Mouse (Mus musculus): ENCODE results near the gene Msl3l2. TPM values are rescaled to one million over a fixed set of nuclear protein-coding genes. Genes with fewer than 3 reads are reported as not detected.

Msl3l2 gene
- polyA plus RNA-seq (2012; rRNA removed) = 3.3 and 4.4 TPM in 2 replicates

- peak; percentile 66 for DNase-seq (ENCODE audit: low read depth)
These were observed at the start of gene Msl3l2 for GRCm38 (mm10) chr10:56106333-56106995. Gene Msl3l2, plus strand, starts transcription at chr10:56106917.

GRCm38 (mm10) chr10:56058979-56059422 is 47.7 kb upstream of the Msl3l2 start:
- no peak for DNase-seq (ENCODE audit: low read depth)

- DNase-seq (ENCODE audit: low read depth) = no peak
These were observed 45.4 kb upstream of the Msl3l2 start for GRCm38 (mm10) chr10:56061238-56061830.

DNA sequence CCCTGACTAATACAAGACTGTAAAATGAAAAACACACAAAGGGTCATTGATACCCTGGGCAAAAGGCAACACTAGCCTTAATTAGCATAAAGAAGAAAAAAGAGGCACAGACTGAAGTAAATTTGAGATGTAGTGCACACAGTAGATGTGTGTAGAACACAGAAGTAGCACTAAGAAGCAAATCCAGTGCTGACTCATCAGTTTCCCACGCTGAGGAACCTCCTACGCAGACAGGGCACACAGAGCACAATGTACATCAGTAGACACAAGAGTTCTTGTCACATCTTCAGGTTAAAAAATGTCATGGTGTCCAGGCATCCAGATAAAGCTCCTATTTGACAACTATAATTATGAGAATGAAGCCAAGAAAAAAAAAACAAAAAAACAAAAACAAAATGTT is 44.0 kb upstream of the Msl3l2 start:
- DNase-seq (ENCODE audit: low read depth) = no peak

GRCm38 (mm10) chr10:56089714-56090113 is 17.0 kb upstream of the Msl3l2 start:
- DNase-seq (ENCODE audit: low read depth) = no peak

DNA sequence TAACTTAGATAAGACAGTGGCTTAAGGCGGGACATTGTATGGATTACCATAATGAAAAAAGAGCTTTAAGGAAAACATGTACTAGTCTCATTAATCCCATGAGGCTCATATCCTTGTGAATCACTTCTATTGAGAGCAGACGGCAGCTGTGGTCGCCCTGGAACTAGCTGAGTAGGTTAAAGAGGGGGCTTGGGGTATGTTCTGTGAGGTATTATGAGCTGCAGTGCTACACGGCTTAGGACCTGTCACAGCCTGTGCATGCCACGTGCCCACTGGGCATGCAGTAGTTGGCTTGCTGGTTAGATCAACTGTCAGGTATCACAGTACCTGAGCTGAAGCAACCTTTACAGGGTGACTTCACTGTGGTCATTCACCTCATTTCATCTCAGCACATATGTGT is 12.1 kb upstream of the Msl3l2 start:
- no peak for DNase-seq (ENCODE audit: low read depth)

DNA sequence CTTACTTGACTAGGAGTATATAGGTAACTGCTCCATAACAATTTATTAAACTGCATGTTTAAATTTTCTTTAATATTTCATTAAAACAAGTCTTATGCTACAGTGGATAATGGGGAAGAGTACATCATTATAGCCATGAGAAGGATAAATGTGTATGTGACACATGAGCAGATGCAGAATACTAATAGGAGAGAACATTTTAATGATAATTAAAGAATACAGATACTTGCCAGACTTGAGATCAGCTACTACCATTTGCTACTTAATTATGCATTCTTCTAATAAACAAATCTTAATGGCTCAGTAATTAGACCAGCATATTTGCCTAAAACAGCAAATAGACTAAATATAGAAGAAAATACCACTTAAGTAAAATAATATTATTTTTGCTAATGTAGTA is 10.0 kb upstream of the Msl3l2 start:
- DNase-seq (ENCODE audit: low read depth) = no peak

DNA sequence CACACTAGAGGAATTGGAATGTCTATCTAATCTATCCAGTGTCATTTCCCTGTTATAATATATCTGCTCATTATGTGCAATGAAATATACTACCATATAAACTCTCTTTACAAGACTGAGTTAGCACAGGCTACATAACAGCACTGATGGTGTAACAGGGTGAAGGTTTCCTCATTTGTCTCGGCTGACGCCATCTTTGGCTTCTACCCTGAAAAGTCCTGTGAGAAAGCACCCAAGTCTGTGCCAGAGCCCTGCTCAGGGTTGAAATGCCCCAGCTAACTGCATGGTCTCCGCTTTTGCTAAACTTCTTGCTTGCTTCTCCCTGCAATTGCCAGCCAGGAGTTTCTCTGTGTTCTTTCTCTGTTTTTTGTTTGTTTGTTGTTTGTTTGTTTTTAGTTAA is 7.6 kb upstream of the Msl3l2 start:
- DNase-seq (ENCODE audit: low read depth) = no peak

- peak; percentile 86 for DNase-seq (ENCODE audit: low read depth)
These were observed 6.9 kb upstream of the Msl3l2 start for GRCm38 (mm10) chr10:56099641-56100310.

DNA sequence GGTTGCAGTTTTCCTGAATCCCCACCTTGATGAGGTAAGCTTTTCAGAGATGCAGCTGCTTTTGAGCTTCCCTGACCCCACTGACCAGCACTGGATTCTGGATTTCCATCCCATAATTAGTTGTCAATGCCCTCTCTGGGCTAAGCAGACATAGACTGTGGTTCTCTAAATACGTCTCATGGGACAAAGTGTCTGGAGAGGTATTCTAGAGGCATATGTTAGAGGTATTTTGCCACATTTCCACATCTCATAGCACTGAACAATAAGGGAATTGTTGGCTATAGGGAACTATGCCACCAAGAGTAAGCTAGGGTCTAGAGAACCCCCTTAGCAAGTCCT is 248 bp downstream of the Msl3l2 start:
- DNase-seq (ENCODE audit: low read depth) = no peak

- no peak for DNase-seq (ENCODE audit: low read depth)
These were observed 8.4 kb downstream of the Msl3l2 start for GRCm38 (mm10) chr10:56114951-56115635.

GRCm38 (mm10) chr10:56115636-56116180 is 9.0 kb downstream of the Msl3l2 start:
- DNase-seq (ENCODE audit: low read depth) = no peak

- no peak for DNase-seq (ENCODE audit: low read depth)
These were observed 20.3 kb downstream of the Msl3l2 start for GRCm38 (mm10) chr10:56126972-56127371.

DNA sequence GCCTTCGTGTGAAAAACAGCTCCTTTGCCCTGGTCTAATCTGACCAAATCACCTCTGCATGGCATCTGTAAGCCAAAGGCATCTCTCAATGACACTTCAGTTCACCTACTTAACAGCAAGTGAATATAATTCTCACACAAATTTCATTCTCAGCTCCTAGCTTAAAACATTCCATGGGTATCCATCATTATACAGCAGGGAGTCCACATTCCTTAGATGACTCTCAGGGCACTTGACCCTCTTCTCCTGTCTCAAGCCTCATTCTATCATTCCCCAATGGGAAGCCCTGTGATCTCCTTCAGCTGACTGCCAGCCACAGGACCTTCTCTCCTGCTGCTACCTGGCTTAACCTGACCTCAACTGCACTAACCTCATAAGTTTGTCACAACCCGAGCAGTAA is 22.9 kb downstream of the Msl3l2 start:
- DNase-seq (ENCODE audit: low read depth) = no peak

- no peak for DNase-seq (ENCODE audit: low read depth)
These were observed 30.5 kb downstream of the Msl3l2 start for GRCm38 (mm10) chr10:56137191-56137590.

GRCm38 (mm10) chr10:56148920-56149319 is 42.2 kb downstream of the Msl3l2 start:
- DNase-seq (ENCODE audit: low read depth) = no peak

DNA sequence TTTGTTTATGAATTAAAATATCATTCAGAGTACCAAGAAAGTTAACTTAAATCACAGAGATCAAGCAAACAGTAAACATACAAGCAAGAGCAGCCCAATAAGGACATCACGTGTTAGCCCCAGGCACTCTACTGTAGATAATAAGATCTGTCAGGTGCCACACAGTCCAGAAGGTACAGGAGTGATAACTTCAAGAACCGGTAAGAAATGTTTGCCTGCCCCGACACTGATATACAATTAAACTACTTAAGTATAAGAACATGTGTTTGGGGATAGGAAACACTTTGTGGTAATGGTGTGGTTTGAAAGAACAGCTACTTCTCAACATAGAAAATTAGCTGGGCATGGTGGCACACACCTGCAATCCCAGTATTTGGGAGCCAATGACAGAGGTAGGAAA is 50.2 kb downstream of the Msl3l2 start:
- DNase-seq (ENCODE audit: low read depth) = no peak

DNA sequence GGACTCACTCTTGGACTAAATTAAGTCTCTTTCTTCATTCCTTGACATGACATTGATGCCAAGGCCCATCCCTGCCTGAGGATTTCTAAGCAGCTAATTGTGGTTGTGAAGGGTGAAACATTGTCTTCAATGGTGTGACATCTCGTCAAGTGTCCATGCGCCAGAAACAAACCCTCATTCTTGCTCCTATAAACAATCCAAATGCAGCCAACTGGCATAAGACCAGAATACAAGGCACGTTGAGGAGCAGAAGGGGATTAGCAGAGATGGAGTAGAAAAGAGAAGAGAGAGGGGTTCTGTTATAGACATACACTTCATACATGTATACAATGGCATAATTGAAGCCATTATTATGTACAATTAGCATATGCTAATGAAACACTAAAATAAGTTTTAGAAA is 51.5 kb downstream of the Msl3l2 start:
- DNase-seq (ENCODE audit: low read depth) = no peak

DNA sequence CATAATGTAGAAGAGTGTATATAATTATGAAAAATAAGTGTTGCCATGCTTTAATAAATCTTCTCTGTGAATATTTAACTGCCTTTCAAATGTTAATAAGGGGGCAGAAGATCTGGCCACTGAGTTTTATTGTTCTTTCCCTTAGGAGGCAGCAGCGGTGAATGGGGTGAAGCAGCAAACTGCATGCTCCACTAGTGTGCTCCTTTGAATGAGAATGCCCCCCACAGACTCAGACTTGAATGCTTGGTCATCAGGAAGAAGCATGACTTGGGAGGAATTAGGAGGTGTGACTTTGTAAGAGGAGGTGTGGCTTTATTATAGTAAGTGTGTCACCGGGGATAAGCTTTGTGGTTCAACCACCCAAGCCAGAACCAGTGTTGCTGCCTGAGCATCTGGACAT is 52.0 kb downstream of the Msl3l2 start:
- DNase-seq (ENCODE audit: low read depth) = no peak

- no peak for DNase-seq (ENCODE audit: low read depth)
These were observed 57.7 kb downstream of the Msl3l2 start for GRCm38 (mm10) chr10:56164411-56164810.

- no peak for DNase-seq (ENCODE audit: low read depth)
These were observed 59.0 kb downstream of the Msl3l2 start for GRCm38 (mm10) chr10:56165758-56166157.
